Mouse (Mus musculus) lung, embryonic 14.5 days (tissue): ENCODE measurements around the gene Psmd8. TPM values are rescaled to one million over a fixed set of nuclear protein-coding genes. Genes with fewer than 3 reads are reported as not detected.
A peak's percentile ranks its signal among the peaks of the same experiment; 100 is the strongest.
"Not testable (repeated sequence)": the region's sequence is repeated elsewhere in the genome, so short reads cannot be mapped to it uniquely, and the experiment has no call there.

Experiments used
- ATAC-seq: fragments of 200-750 bp; cut with Nextera tagmentation; 2 replicates; pipeline ENCODE4 v1.8.0; 2017; ENCODE audit warnings: mild to moderate bottlenecking, moderate TSS enrichment, moderate library complexity; ENCODE audit not compliant: insufficient read depth
- DNase-seq: peaks from one replicate; pipeline ENCODE4 v3.0.0-alpha.2; 2015
- H3K27ac ChIP-seq: fragments of 300-500 bp; sonication (generic); 2 replicates; pipeline ENCODE4 v1.5.1; 2014; ENCODE audit warnings: low read depth, mild to moderate bottlenecking, moderate library complexity
- H3K27me3 ChIP-seq: fragments of 300-500 bp; sonication (generic); 2 replicates; pipeline ENCODE4 v1.6.1; 2014; ENCODE audit warnings: low read length, control low read depth; ENCODE audit not compliant: insufficient read depth
- H3K36me3 ChIP-seq: fragments of 300-500 bp; sonication (generic); 2 replicates; pipeline ENCODE4 v1.6.1; 2014; ENCODE audit warnings: control low read depth; ENCODE audit not compliant: insufficient read depth
- H3K4me1 ChIP-seq: fragments of 300-500 bp; sonication (generic); 2 replicates; pipeline ENCODE4 v1.6.1; 2014; ENCODE audit warnings: antibody characterized with exemption, control low read depth; ENCODE audit not compliant: insufficient read depth
- H3K4me2 ChIP-seq: fragments of 300-500 bp; sonication (generic); 2 replicates; pipeline ENCODE4 v1.6.1; 2014; ENCODE audit warnings: mild to moderate bottlenecking
- H3K4me3 ChIP-seq: fragments of 300-500 bp; sonication (generic); 2 replicates; pipeline ENCODE4 v1.5.1; 2014; ENCODE audit warnings: low read depth, low read length
- H3K9ac ChIP-seq: fragments of 300-500 bp; sonication (generic); 2 replicates; pipeline ENCODE4 v1.6.1; 2014
- H3K9me3 ChIP-seq: fragments of 300-500 bp; sonication (generic); 2 replicates; pipeline ENCODE4 v1.6.1; 2016; ENCODE audit warnings: low read depth, low read length, control low read depth
- CTCF ChIP-seq: IDR thresholded peaks from 2 replicates; pipeline ENCODE4 v1.5.1; 2016; ENCODE audit warnings: antibody characterized with exemption, low read depth
- WGBS: fragments of 180-500 bp; shearing (Covaris S2); extraction: QIAGEN DNeasy Blood & Tissue Kit; methylation state at CpG from one replicate; pipeline ENCODE4 v1.1.7; 2014; 5-methylcytosine and 5-hydroxymethylcytosine counted together
- polyA plus RNA-seq: library from polyadenylated mRNA; unstranded; fragments of >200 nt; fragmentation: Nextera tagmentation; extraction: Ambion mirVana; gene quantifications from 2 replicates; pipeline ENCODE4 v1.2.1, GENCODE M21; 2014

Gene Psmd8
- polyA plus RNA-seq, 1 experiment from 2014 or later = 285 TPM

- H3K4me1 ChIP-seq = peaks cover 7% of the 10 kb centered on the region; the same call in 1 of the 2 replicates
- peak overlapping the region; percentile 33 for H3K4me3 ChIP-seq
- no peak for TF ChIP-seq CTCF
- no peak overlapping the region for H3K27ac ChIP-seq
- peaks cover 6% of the 10 kb centered on the region; the same call in 1 of the 2 replicates for H3K27me3 ChIP-seq
- no peak overlapping the region for H3K9ac ChIP-seq
- H3K9me3 ChIP-seq = peaks cover 3% of the 10 kb centered on the region; the same call in 1 of the 2 replicates
- no peaks in the 10 kb centered on the region for H3K36me3 ChIP-seq
- peak overlapping the region; percentile 62 for H3K4me2 ChIP-seq
- ATAC-seq = no peak
- 15% methylated on average over 26 of the region's 26 CpGs for WGBS
- peak; percentile 46 for DNase-seq
Measured at GRCm38 (mm10) chr7:29212199-29212765, 31.8 kb upstream of the Psmd8 start.

DNA sequence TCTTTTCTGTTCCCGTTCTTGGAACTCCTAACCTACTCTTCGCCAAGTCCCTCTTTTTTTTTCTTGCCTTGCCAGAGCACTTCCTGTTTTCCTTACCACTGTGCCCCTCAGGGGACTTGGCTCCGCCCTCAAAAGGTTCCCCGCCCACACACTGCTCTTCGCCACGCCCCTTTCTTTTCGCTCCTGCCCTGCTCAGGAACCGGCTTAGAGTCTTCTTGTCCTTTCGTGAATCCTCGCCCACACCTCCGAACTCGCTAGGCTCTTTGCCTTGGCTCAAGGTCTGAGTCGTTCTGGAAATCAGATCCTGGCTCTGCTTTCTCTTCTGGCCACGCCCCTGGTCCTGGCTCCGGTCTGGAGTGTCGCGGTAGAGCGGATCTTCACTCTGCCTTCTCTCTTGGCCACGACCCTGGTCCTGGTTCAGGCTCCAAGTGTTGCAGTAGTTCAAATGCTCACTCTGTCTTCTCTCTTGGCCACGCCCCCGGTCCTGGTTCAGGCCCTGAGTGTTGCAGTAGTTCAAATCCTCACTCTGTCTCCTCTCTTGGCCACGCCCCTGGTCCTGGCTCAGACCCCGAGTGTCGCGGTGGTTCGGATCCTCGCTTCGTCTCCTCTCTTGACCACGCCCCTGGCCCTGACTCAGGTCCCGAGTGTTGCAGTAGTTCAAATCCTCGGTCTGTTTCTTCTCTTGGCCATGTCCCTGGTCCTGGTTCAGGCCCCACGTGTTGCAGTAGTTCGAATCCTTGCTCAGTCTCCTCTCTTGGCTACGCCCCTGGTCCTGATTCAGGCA, 31.1 kb upstream of the Psmd8 start:
- Histone ChIP-seq H3K4me1 (peaks cover 7% of the 10 kb centered on the region; the same call in 1 of the 2 replicates), H3K36me3 (no peaks in the 10 kb centered on the region), H3K4me2 (peak overlapping the region; percentile 62), H3K9ac (no peak overlapping the region), H3K4me3 (peak overlapping the region; percentile 33), H3K9me3 (peaks cover 3% of the 10 kb centered on the region; the same call in 1 of the 2 replicates), H3K27ac (peak overlapping the region; percentile 80), H3K27me3 (peaks cover 6% of the 10 kb centered on the region; the same call in 1 of the 2 replicates)
- no peak for TF ChIP-seq CTCF
- peak; percentile 85 for ATAC-seq
- WGBS = 4% methylated on average over 34 of the region's 34 CpGs
- DNase-seq = peak; percentile 94

DNA sequence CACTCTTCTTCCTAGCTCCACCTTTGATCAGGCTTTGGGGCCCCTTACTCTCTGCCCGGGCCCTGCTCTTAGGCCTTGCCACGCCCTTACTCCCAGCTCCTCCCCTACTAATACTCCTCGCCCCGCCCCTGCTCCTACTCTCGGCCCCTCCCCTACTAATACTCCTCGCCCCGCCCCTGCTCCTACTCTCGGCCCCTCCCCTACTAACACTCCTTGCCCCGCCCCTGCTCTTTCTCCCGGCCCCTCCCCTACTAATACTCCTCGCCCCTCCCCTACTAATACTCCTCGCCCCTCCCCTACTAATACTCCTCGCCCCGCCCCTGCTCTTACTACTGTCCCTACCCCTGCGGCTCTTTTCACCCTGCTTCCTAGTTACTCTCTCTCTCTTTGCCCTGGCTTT, 30.5 kb upstream of the Psmd8 start:
- WGBS = 22% methylated on average over 12 of the region's 15 CpGs
- peak overlapping the region; percentile 80; the same call in 1 of the 2 replicates for H3K27ac ChIP-seq
- peak; percentile 11; the same call in 1 of the 2 replicates for ATAC-seq
- H3K9me3 ChIP-seq, H3K9ac ChIP-seq, H3K27me3 ChIP-seq, H3K36me3 ChIP-seq, H3K4me1 ChIP-seq: not testable (repeated sequence)
- DNase-seq = peak; percentile 14
- H3K4me2 ChIP-seq = peak overlapping the region; percentile 62
- H3K4me3 ChIP-seq = peak overlapping the region; percentile 33

DNA sequence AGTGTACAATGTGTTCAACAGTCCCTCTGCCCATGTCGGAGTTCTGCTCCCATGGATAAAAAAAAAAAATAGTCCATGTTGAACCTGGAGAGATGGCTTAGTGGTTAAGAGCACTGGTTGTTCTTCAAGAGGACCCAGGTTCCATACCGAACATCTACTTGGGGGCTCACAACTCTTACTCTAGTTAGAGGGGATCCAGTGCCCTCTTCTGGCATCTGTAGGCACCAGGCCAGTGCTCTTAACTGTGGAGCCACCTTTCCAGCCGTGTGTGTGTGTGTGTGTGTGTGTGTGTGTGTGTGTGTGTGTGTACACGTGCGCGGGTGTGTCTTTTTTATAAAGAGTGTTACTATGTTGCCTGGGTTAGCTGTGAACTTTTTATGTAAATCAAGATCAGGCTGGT, 22.1 kb upstream of the Psmd8 start:
- Histone ChIP-seq H3K9ac (no peak overlapping the region), H3K27me3 (no peaks in the 10 kb centered on the region), H3K36me3 (no peaks in the 10 kb centered on the region), H3K4me2 (no peak overlapping the region), H3K9me3 (no peaks in the 10 kb centered on the region), H3K4me3 (no peak overlapping the region), H3K4me1 (no peaks in the 10 kb centered on the region), H3K27ac (no peak overlapping the region)
- TF ChIP-seq CTCF = no peak
- DNase-seq (no peak), ATAC-seq (no peak)
- WGBS = 76% methylated on average over 6 of the region's 6 CpGs

DNA sequence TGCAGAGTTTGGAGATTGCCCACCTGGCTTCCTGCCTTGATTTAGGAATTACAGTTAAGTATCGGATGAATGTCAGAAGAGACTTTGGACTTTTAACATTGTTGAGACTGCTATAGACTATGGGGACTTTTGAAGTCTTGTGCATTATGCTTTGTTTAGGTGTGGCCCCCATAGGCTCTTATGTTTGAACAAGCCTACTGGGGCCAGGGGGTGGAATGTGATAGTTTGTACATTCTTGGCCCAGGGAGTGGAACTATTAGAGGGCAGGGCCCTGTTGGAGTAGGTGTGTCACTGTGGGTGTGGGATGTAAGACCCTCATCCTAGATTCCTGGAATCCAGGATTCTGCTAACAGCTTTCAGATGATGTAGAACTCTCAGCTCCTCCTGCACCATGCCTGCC, 13.7 kb upstream of the Psmd8 start:
- not testable (repeated sequence) for H3K4me2 ChIP-seq, ATAC-seq

DNA sequence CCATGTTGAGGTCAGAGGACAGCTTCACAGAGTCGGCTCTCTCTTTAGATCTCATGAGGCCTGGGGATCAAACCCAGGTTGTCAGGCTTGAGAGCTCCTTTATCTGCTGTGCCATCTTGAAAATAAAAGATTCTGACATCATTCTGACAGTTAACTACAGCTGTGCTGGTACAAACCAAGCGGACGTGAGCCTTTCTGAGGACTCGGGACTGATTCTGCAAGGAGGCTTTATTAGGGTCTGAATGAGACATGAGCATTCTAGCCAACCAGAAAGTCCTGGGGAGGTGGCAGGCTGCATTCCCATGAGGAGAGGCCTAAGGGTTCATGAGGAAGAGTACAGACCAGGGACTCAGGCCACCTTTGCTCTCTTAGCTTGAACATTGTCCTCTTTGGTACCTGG, 822 bp upstream of the Psmd8 start:
- not testable (repeated sequence) for H3K27me3 ChIP-seq, ATAC-seq, H3K9me3 ChIP-seq, H3K27ac ChIP-seq, H3K4me3 ChIP-seq, H3K4me1 ChIP-seq, DNase-seq, H3K4me2 ChIP-seq, H3K9ac ChIP-seq
- H3K36me3 ChIP-seq = peaks cover 17% of the 10 kb centered on the region
- 91% methylated on average over 4 of the region's 4 CpGs for WGBS

More for the DNA sequence above, 13.7 kb upstream of the Psmd8 start:
- DNase-seq, H3K27ac ChIP-seq, H3K4me3 ChIP-seq, H3K27me3 ChIP-seq, H3K36me3 ChIP-seq, H3K9ac ChIP-seq, H3K4me1 ChIP-seq, H3K9me3 ChIP-seq: not testable (repeated sequence)
- 90% methylated on average over 1 of the region's 1 CpGs for WGBS

DNA sequence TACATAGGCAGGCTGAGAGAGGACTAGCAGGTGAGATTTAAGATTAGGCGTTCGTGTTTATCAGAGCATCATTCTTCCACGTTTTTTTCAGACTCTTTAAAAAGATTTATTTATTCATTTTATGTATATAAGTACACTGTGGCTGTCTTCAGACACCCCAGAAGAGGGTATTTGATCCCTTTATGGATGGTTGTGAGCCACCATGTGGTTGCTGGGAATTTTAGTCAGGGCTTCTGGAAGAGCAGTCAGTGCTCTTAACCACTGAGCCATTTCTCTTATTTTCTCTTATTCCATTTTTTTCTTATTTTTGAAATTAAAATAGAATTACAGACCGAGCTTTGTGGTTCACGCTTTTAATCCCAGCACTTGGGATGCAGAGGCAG, 344 bp upstream of the Psmd8 start:
- WGBS = 40% methylated on average over 5 of the region's 5 CpGs
- no peaks in the 10 kb centered on the region for H3K27me3 ChIP-seq
- ATAC-seq (no peak; the same call in 1 of the 2 replicates), DNase-seq (no peak)
- H3K4me1 ChIP-seq = 0 out of 2 replicates have a peak, but pooled peaks cover 7% of the 10 kb centered on the region
- H3K36me3 ChIP-seq = peaks cover 21% of the 10 kb centered on the region
- peak overlapping the region; percentile 85 for H3K4me2 ChIP-seq
- H3K9me3 ChIP-seq = no peaks in the 10 kb centered on the region
- no peak for TF ChIP-seq CTCF
- H3K4me3 ChIP-seq = peak overlapping the region; percentile 83
- no peak overlapping the region for H3K27ac ChIP-seq
- H3K9ac ChIP-seq = no peak overlapping the region
